Mouse (Mus musculus) forebrain, embryonic 16.5 days (tissue): ENCODE measurements around the gene Baz2b. TPM values are rescaled to one million over a fixed set of nuclear protein-coding genes. Genes with fewer than 3 reads are reported as not detected.
A peak's percentile ranks its signal among the peaks of the same experiment; 100 is the strongest.

Source experiments
- ATAC-seq: fragments of 200-750 bp; cut with Nextera tagmentation; 2 replicates; pipeline ENCODE4 v1.8.0; 2017; ENCODE audit warnings: mild to moderate bottlenecking, moderate library complexity
- H3K27ac ChIP-seq: fragments of 300-500 bp; sonication (generic); 2 replicates; pipeline ENCODE4 v1.5.1; 2014; ENCODE audit warnings: low read length, control low read depth
- H3K27me3 ChIP-seq: fragments of 300-500 bp; sonication (generic); replicated peaks from 2 replicates; pipeline ENCODE4 v1.6.1; 2014; ENCODE audit warnings: low read length; ENCODE audit not compliant: control insufficient read depth, insufficient read depth
- H3K36me3 ChIP-seq: fragments of 300-500 bp; sonication (generic); 2 replicates; pipeline ENCODE4 v1.6.1; 2014; ENCODE audit not compliant: control insufficient read depth, insufficient read depth
- H3K4me1 ChIP-seq: fragments of 300-500 bp; sonication (generic); replicated peaks from 2 replicates; pipeline ENCODE4 v1.6.1; 2014; ENCODE audit warnings: low read length; ENCODE audit not compliant: control insufficient read depth, insufficient read depth
- H3K4me2 ChIP-seq: fragments of 300-500 bp; sonication (generic); 2 replicates; pipeline ENCODE4 v1.6.1; 2014; ENCODE audit warnings: mild to moderate bottlenecking, low read length, control low read depth
- H3K4me3 ChIP-seq: fragments of 300-500 bp; sonication (generic); replicated peaks from 2 replicates; pipeline ENCODE4 v1.5.1; 2014; ENCODE audit warnings: mild to moderate bottlenecking, low read length, control low read depth
- H3K9ac ChIP-seq: fragments of 300-500 bp; sonication (generic); replicated peaks from 2 replicates; pipeline ENCODE4 v1.6.1; 2014; ENCODE audit warnings: low read depth, low read length, control low read depth
- H3K9me3 ChIP-seq: fragments of 300-500 bp; sonication (generic); 2 replicates; pipeline ENCODE4 v1.6.1; 2016; ENCODE audit warnings: low read length; ENCODE audit not compliant: control insufficient read depth
- WGBS: fragments of 180-500 bp; shearing (Covaris S2); extraction: QIAGEN DNeasy Blood & Tissue Kit; methylation state at CpG from one replicate; pipeline ENCODE4 v1.1.7; 2014; 5-methylcytosine and 5-hydroxymethylcytosine counted together
- polyA plus RNA-seq: library from polyadenylated mRNA; unstranded; fragments of >200 nt; fragmentation: Nextera tagmentation; extraction: Ambion mirVana; gene quantifications from 2 replicates; pipeline ENCODE4 v1.2.1, GENCODE M21; 2015

The Baz2b gene
- polyA plus RNA-seq, 1 experiment from 2014 or later = 70.2 TPM

DNA sequence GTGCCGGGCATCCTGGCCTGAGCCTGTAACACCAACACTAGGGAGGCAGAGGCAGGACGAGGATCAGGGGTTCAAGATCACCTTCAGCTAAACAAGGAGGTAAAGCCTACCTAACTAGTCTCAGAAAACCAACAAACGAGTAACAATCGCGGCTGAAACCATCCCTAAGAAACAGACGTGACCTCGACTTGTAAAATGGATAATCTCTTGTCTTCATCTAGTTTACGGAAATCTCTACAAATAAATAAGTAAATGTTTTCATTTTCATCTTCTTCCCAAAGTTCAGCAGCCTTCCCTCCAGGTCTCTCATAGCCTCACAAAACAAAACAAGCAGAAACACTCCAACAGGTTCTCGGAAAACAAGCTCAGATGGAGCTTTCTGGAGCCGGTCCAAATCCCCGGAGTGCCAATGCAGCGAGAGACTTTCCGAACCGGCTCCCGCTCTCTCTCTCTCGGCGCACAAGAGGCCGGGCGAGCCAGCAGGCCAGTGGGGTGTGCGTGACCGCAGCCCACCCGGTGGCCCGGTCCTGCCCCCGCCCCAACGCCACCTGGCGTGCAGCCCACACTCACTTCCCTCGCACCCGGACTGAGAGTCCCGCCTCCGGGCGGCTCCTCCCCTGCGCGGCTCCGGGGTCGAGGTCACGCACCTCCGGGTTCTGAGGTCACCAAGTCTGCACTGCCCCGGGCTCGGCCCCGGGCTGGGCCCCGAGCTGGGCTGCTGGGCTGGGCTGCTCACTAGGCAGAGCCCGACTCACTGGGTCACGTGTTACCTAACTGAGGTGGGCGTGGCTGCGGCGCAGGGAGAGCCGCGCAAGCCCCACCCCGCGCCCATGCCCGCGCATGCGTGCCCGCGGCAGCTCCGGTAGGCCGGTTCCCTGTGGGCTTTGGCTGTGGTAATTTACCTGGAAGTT is 327.6 kb downstream of the Baz2b start, which contains the start of gene Wdsub1:
Wdsub1 (minus strand) TSS at position 761 of the 911 bp plus-strand sequence.
- Histone ChIP-seq H3K4me2 (peak within 1 kb of the TSS; percentile 96), H3K9ac (peak within 1 kb of the TSS; percentile 69), H3K36me3 (no peaks in the 10 kb centered on the region), H3K4me3 (peak within 1 kb of the TSS; percentile 89), H3K27ac (0 out of 2 replicates have a peak within 1 kb of the TSS, but pooled peaks have one; percentile 23), H3K27me3 (no peaks in the 10 kb centered on the region), H3K9me3 (peaks cover 4% of the 10 kb centered on the region), H3K4me1 (peaks cover 8% of the 10 kb centered on the region; the same call in 1 of the 2 replicates)
- peak; percentile 96 for ATAC-seq
- 5% methylated on average over 56 of the region's 57 CpGs for WGBS

DNA sequence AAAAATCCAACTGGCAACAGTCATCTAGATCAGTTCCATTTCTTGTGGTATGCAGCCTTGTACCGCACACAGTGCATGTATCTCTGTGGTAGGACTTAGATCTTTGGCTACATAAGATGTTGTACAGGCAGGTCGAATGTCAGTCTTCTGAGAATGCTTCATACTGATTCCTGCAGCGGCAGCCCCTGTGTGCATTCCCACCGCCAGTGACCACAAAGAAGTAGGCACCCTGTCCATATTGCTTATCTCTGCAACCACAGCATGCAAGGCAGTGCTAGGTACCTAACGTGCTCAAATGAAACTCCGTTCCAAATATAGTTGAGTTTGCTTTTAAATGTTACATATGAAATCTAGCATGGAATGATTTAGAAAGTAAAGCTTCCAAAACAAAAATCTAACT is 328.2 kb downstream of the Baz2b start:
- no peak overlapping the region for H3K4me3 ChIP-seq
- no peak overlapping the region for H3K27ac ChIP-seq
- no peaks in the 10 kb centered on the region for H3K27me3 ChIP-seq
- H3K9ac ChIP-seq = no peak overlapping the region
- H3K4me1 ChIP-seq = peaks cover 8% of the 10 kb centered on the region; the same call in 1 of the 2 replicates
- H3K9me3 ChIP-seq = peaks cover 4% of the 10 kb centered on the region
- peak overlapping the region; percentile 96 for H3K4me2 ChIP-seq
- H3K36me3 ChIP-seq = no peaks in the 10 kb centered on the region
- ATAC-seq = no peak
- WGBS = 80% methylated on average over 6 of the region's 6 CpGs

DNA sequence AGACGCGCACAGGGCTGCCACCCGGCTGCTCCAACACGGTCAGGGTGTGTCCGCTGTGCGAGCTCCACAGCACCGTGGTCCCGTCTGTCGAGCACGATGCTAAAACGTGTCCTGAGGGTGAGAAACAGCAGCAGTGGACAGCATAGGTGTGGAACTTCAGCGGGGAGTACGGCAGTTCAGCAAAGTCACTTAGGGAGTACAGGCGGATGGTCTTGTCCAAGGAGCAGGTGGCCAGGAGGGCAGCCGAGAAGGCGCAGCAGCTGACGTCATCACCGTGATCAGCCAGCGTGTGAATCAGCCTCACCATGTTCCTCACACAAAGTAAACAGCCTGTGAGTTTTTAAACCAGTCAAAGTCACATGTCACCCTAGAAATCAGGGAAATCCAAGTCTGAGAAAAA is 331.4 kb downstream of the Baz2b start:
- H3K4me3 ChIP-seq = no peak overlapping the region
- H3K9ac ChIP-seq = no peak overlapping the region
- peaks cover 4% of the 10 kb centered on the region for H3K9me3 ChIP-seq
- H3K27me3 ChIP-seq = no peaks in the 10 kb centered on the region
- H3K36me3 ChIP-seq = no peaks in the 10 kb centered on the region
- 80% methylated on average over 19 of the region's 19 CpGs for WGBS
- H3K4me1 ChIP-seq = peaks cover 8% of the 10 kb centered on the region; the same call in 1 of the 2 replicates
- H3K27ac ChIP-seq = no peak overlapping the region
- H3K4me2 ChIP-seq = no peak overlapping the region
- no peak for ATAC-seq

DNA sequence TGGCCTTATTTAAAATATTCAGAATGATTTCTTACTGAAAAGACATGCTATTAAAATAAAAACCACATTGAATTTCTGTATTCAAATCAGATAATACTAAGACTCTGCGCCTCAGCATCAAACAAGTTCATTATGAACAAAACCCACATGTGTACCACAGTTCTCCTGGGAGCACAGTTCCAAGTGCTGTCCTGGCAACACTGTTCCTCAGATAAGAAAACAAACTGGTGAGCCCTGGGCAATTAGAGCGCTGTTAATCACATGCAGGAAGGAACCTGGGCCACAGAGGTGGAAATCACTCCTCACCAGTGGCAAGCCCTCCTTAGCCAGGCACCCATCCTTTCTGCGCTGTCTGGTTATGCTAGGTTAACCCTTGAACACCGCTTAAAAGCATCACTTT is 332.3 kb downstream of the Baz2b start:
- Histone ChIP-seq H3K27me3 (no peaks in the 10 kb centered on the region), H3K9ac (no peak overlapping the region), H3K4me1 (peaks cover 5% of the 10 kb centered on the region; the same call in 1 of the 2 replicates), H3K36me3 (no peaks in the 10 kb centered on the region), H3K4me2 (no peak overlapping the region), H3K27ac (no peak overlapping the region), H3K9me3 (peaks cover 4% of the 10 kb centered on the region), H3K4me3 (no peak overlapping the region)
- 92% methylated on average over 4 of the region's 4 CpGs for WGBS
- no peak for ATAC-seq

DNA sequence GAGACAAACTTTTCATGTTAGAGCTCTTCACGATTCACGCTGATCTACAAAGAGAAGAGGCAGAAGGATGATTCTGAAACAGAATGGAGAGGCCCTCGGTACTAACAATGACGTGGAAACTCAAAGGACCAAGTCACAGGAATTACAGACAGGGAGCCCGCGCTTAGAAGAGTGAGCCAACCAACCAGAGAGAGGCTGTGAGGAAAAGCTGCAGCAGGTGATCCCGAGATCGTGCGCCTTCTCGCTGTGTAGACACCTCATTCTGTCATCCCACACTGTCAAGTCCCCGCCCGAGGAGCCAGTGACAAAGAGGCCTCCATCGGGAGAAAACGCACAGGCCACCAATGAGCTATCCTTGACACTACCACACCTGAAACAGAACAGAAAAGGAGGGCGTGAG is 333.2 kb downstream of the Baz2b start:
- WGBS = 93% methylated on average over 15 of the region's 15 CpGs

DNA sequence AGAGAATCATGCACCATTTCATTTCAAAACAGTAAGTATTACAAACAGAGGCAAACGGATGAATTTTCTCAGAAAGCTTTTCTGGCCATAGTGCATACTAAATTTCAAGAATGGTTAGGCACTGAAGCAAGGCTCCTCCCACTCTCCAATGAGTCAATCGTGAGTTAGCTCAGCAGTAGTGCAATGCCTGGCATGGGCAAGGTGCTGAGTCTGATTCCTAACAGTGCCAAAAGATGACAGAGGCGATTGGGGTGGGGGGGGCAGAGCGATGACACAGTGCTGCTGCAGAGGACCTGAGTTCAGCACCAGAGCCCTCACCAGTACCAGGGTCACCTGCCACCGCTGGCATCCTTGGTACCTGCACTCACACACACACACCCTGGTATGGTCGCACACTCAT is 339.1 kb downstream of the Baz2b start:
- H3K9me3 ChIP-seq = no peaks in the 10 kb centered on the region
- H3K27ac ChIP-seq = no peak overlapping the region
- H3K4me1 ChIP-seq = no peaks in the 10 kb centered on the region
- 89% methylated on average over 6 of the region's 6 CpGs for WGBS
- no peak overlapping the region for H3K4me3 ChIP-seq
- no peak for ATAC-seq
- no peaks in the 10 kb centered on the region for H3K36me3 ChIP-seq
- no peak overlapping the region for H3K9ac ChIP-seq
- H3K4me2 ChIP-seq = no peak overlapping the region
- H3K27me3 ChIP-seq = no peaks in the 10 kb centered on the region

More for the DNA sequence above, 333.2 kb downstream of the Baz2b start:
- ATAC-seq = no peak
- Histone ChIP-seq H3K36me3 (no peaks in the 10 kb centered on the region), H3K4me2 (no peak overlapping the region), H3K27me3 (no peaks in the 10 kb centered on the region), H3K27ac (no peak overlapping the region), H3K9me3 (peaks cover 4% of the 10 kb centered on the region), H3K4me1 (peaks cover under 1% of the 10 kb centered on the region; the same call in 1 of the 2 replicates), H3K4me3 (no peak overlapping the region), H3K9ac (no peak overlapping the region)

DNA sequence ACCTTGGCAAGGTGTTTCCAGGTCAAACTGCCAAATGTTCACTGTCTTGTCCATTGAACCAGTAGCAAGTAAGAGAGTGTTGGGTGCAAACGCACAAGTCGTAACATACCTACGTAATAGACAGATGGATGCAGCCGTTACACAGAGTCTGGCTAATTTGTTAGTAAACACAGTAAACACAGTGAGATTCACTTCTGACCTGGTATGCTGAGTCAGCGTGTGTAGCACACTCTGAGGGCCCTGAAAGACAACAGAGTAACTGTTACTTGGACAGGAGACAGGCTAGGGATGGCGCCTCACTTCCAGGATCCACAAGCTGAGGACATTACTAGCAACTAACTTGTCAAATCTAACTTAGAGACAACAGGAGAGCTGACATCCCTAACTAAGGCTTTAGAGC is 347.0 kb downstream of the Baz2b start:
- WGBS = 92% methylated on average over 6 of the region's 6 CpGs
- Histone ChIP-seq H3K27ac (no peak overlapping the region), H3K4me3 (no peak overlapping the region), H3K27me3 (no peaks in the 10 kb centered on the region), H3K4me2 (no peak overlapping the region), H3K4me1 (no peaks in the 10 kb centered on the region), H3K36me3 (no peaks in the 10 kb centered on the region), H3K9me3 (no peaks in the 10 kb centered on the region), H3K9ac (no peak overlapping the region)
- no peak for ATAC-seq

DNA sequence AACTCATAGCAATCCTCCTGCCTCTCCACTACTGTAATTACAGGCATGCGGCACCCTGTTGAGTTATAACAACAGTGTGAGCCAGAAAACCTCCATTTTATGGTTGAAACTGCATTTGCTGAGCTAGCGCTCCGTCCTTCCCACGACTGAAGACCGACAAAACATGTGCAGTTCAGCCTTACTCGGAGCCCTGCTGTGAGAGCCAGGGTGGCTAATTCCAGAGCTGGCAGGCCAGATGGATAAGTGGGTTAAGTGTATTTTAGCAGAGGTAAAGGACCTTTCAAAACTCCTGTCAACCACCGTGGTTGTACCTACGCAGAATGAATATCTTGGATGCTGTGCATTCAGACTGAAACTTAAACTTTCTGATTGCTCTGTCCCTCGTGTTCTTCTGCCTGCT is 355.3 kb downstream of the Baz2b start:
- Histone ChIP-seq H3K27me3 (no peaks in the 10 kb centered on the region), H3K4me3 (no peak overlapping the region), H3K36me3 (no peaks in the 10 kb centered on the region), H3K27ac (no peak overlapping the region), H3K4me1 (no peaks in the 10 kb centered on the region), H3K9ac (no peak overlapping the region), H3K9me3 (no peaks in the 10 kb centered on the region), H3K4me2 (no peak overlapping the region)
- WGBS = 77% methylated on average over 9 of the region's 9 CpGs
- no peak for ATAC-seq

DNA sequence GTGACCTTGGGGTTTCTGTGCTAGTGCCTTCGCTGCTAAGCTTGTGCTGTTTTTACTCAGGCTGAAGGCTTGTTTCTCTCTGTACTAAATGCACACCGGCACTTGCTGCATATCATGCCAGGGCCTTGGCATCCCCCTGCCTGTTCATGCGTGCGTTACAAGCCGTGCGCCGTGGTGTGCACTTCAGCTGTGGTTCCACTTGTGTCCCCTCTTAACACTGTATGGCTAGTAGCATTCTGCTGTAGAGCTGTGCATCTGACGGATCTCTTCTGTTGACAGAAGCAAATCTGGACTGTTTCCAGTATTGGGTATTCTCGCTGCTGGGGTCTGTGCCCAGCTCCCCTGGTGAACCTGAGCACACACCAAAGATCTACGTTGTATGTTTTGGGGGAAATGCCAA is 356.1 kb downstream of the Baz2b start:
- H3K9me3 ChIP-seq = no peaks in the 10 kb centered on the region
- WGBS = 72% methylated on average over 10 of the region's 10 CpGs
- no peaks in the 10 kb centered on the region for H3K36me3 ChIP-seq
- H3K27ac ChIP-seq = no peak overlapping the region
- no peaks in the 10 kb centered on the region for H3K27me3 ChIP-seq
- H3K4me2 ChIP-seq = no peak overlapping the region
- no peak overlapping the region for H3K4me3 ChIP-seq
- H3K9ac ChIP-seq = no peak overlapping the region
- no peak for ATAC-seq
- no peaks in the 10 kb centered on the region for H3K4me1 ChIP-seq
